Mouse (Mus musculus) CD4-positive, CD25-positive, alpha-beta regulatory T cell, adult 4 months (primary cell): Measurements from ENCODE around the gene Slc25a30. TPM values are rescaled to one million over a fixed set of nuclear protein-coding genes. Genes with fewer than 3 reads are reported as not detected.
"Not testable (repeated sequence)": the region's sequence is repeated elsewhere in the genome, so short reads cannot be mapped to it uniquely, and the experiment has no call there.

Source experiments
- ATAC-seq: one replicate; pipeline ENCODE4 v1.8.0; 2017
- polyA plus RNA-seq, 2 experiments: library from polyadenylated mRNA; unstranded; fragments of 100-300 nt; shearing (Covaris generic); gene quantifications; one replicate each; pipeline ENCODE4 v1.2.1; 2017

Gene Slc25a30
- polyA plus RNA-seq, 2 experiments from 2014 or later: 20.6 to 24.5 TPM

GRCm38 (mm10) chr14:75791372-75791771, 4.5 kb upstream of the Slc25a30 start:
- no peak for ATAC-seq

- ATAC-seq: no peak
Observed at GRCm38 (mm10) chr14:75790411-75790996, 3.7 kb upstream of the Slc25a30 start.

GRCm38 (mm10) chr14:75789291-75789690, 2.5 kb upstream of the Slc25a30 start:
- ATAC-seq: no peak

DNA sequence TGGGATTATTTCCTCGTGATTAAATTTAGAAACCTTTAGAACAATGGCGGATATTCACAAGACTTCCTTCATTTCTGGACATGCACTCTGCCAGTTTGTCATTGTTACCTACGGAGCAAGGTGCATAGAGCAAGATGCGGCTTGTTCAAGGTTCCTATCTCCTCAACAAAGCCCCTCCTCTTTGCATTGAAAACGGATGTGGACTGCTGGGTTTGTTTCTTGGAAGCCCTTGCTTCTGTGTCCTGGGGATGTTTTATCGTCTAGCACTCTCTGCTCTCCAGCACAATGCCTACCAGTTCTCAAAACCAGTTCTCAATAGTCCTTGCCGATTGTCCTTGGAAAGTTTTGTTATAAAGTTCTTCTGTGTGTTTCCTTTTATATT, 948 bp upstream of the Slc25a30 start:
- ATAC-seq: peak; percentile 10

GRCm38 (mm10) chr14:75786424-75786867, 391 bp downstream of the Slc25a30 start:
- ATAC-seq: peak; percentile 59

DNA sequence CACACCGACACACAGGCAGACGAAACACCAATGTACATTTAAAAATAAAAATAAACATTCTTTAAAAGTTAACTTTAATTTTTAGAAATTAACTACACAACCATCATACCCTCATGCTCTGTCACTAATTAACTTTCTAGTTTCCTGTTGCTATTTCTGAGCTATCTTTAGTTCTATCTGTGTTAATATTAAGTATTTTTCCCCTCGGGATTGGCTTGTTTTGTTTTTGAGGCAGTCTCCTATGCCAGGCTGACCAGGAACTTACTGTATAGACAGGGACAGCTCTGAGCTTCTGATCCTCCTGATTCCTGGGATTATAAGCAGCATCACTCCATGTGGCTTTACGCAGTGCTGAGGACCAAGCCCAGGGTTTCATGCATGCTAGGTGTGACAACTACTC, 6.9 kb downstream of the Slc25a30 start:
- ATAC-seq: no peak

DNA sequence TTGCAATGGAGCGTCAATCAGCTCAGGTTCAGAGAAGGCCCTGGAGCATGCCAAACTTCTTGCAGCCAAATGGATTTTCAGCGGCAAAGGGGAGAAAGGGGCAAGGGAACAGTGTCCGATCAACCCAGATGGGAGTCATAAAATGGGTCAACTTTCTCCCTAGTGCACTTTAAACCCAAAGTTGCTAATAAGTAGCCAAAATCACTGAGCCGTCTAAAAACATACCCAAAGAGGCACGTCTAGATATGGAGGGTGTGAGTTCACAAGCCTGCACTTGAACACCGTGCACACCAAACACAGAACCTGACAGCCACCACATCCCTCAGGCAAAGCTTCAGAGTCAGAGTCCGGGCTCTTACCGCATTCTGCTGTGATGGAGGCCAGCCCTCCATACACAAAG, 10.2 kb downstream of the Slc25a30 start:
- ATAC-seq: no peak

DNA sequence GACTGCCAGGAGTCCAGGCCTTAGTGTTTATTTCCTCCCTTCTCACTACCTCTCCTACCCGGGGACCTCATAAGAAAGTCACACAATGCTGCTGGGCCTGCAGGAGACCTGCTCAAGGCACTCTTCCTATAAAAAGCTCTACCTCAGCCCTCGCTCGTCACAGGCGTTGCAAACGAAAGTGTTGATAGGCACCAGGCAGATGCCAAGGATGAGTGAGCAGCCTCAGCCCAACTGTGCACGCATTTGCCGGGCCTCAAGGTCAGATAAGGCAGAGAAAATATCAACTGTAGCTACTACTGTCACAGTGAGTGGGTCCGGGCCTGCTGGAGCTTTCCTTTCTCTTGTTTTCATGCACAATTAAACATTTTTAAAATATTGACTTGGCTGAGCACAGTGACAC, 13.4 kb downstream of the Slc25a30 start:
- ATAC-seq: no peak

GRCm38 (mm10) chr14:75772407-75772806, 14.4 kb downstream of the Slc25a30 start:
- not testable (repeated sequence) for ATAC-seq

GRCm38 (mm10) chr14:75771101-75771501, 15.7 kb downstream of the Slc25a30 start:
- no peak for ATAC-seq

DNA sequence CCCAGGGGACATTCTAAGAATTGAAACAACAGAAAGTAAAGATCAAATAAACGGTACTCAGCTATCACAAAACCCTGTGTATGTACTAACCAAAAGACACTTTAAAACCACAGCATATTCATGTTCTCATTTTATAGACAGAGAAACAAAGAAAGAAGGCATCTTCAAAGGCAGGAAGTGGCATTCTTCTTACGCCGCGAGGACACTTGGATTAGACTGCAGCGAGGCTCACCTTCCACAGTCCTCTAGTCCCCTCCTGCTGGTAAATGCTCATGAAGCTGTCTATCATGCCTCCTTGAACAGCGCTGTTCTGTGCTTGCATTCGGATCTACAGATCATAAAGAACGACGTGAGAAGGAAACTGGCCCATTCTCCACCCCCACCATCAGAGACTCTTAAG, 17.5 kb downstream of the Slc25a30 start:
- peak; percentile 86 for ATAC-seq

GRCm38 (mm10) chr14:75768275-75768608, 18.6 kb downstream of the Slc25a30 start:
- no peak for ATAC-seq

DNA sequence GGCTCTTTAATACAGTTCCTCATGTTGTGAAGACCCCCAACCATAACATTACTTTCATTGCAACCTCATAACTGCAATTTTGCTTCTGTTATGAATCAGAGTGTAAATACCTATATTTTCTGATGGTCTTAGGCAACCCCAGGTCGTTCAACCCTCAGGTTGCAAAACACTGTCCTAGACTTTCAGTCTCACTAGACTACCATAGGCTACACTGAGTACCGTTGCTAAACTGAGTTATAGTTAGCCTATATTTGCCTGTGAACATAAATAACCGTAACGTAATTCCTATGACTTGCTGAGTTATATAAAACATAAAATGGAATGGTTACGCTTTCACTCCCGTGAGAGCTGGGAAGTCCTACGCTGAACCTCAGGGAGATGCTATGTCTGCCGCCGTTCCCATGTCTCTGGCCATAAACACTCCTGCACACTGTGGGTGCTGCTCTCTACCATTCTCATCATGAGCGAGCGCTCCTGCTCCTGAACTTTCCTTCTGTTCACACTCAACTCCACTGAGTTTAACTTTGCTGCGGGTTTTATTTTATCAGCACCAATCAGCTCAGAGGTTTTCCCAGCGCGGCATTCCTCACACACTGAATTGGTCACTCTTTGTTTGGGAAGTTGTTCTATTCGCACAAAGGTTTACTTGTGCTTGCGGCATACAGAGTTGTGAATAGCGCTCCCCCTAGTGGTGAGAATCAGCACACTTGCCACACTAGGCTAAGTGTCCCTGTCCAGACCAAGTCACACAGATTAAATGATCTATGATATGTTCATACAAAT, 19.2 kb downstream of the Slc25a30 start:
- peak; percentile 28 for ATAC-seq

GRCm38 (mm10) chr14:75761028-75761805, 25.6 kb downstream of the Slc25a30 start:
- ATAC-seq: peak; percentile 92

- ATAC-seq: no peak
Observed at GRCm38 (mm10) chr14:75758401-75758800, 28.4 kb downstream of the Slc25a30 start.

DNA sequence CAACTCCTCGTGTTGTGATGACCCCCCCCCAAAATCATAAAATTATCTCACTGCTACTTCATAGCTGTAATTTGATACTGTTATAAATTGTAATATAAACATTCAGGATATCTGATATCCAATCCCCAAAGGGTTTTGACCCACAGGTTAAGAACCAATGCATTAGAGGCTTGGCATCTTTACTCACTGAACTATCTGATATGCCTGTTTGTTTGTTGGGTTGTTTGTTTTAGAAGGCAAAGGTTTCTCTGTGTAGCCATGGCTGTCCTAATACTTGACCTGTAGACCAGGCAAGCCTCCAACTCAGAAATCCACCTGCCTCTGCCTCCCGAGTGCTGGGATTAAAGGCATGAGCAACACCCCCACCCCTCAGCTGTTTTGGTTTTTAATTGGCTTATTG, 29.0 kb downstream of the Slc25a30 start:
- no peak for ATAC-seq

DNA sequence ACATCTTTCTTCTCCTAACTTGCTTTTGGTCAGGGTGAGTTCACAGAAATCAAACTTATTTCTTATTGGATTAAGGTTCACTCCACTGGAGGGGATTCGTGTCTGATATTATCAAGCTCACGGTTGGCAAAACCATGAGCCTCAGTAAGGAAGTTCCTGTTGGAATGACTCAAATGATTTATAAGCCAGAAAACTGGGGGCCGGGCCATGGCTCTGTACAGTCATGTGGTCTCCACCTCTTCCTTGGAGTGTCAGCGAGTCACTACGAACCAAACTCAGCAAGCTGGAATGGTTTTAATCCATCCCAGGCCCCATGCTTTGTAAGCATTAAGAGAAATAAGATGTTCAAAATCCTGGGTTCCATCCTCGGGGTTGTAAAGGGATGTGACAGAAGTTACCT, 29.9 kb downstream of the Slc25a30 start:
- no peak for ATAC-seq

DNA sequence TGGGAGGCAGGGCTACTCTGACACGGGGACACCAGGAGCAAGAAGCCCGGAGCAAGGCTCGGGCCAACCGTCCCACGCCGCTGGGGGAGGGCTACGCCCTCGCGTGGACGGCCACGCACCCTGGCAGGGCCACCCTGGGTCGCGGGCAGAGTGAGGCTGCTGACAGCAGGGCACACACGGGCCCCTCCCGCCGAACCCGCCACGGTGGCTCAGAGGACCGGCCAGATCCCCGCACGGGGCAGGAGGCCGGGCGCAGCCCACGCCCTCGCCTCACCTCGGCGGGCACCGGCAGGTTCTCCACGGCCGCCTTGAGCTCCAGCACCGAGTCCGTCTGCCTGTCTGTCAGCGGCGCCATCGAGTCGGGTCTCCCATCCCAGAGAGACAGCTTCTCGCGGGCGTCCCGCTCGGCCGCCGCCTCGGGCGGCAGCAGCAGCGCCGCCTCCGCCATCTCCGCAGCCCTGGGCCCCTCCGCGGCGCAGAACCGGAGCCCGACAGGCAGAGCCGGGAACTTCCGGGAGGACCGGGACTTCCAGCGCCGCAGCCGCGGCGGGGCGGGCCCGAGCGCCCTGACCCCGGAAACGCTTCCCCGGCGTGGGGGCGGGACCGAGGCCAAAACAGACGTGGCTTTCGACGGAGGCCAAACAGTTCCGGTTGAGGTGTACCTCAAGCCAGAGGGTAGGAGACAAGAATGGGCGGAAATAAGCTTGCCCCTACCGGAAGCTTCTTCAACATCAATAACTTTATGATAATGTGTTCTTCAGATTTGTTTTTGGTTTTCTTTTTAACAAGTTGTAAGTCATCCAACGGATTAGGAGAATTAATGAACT, 32.6 kb downstream of the Slc25a30 start, which contains the start of gene Cog3:
TSS of gene Cog3 (minus strand) at position 527 of the 827 bp plus-strand sequence.
- peak; percentile 97 for ATAC-seq

- ATAC-seq: peak; percentile 10
Observed at GRCm38 (mm10) chr14:75753206-75753605, 33.6 kb downstream of the Slc25a30 start.

GRCm38 (mm10) chr14:75751040-75751439, 35.8 kb downstream of the Slc25a30 start:
- no peak for ATAC-seq

GRCm38 (mm10) chr14:75749123-75749522, 37.7 kb downstream of the Slc25a30 start:
- no peak for ATAC-seq

- no peak for ATAC-seq
Observed at GRCm38 (mm10) chr14:75747960-75748359, 38.9 kb downstream of the Slc25a30 start.

DNA sequence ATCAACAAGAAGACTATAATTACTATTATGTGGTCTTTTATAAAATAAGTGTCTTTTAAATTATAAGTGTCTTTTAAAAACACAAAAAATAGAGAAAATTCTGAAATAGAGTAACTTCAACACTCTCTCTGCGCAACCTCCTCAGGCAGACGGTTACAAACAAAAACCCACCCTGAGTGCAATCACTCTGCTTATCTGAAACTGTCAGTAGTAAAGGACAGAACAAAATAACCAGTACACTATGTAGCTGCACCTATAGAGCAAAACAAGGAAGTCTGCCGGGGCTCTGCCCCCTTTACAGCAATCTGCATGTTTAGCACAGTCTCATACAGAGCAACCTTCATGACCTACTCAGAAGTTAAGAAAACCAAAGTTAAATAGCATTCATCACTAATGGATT, 44.9 kb downstream of the Slc25a30 start:
- no peak for ATAC-seq
